Mouse (Mus musculus) G1E (cell line): Measurements from ENCODE around the gene Cebpb.

Experiments used
- CTCF ChIP-seq: IDR thresholded peaks from 2 replicates; pipeline ENCODE4 v1.5.1; 2012; ENCODE audit warnings: low read depth, low read length, inconsistent platforms, mixed read lengths
- GATA1 ChIP-seq: IDR thresholded peaks from 2 replicates; pipeline ENCODE4 v1.6.1; 2012; ENCODE audit warnings: borderline replicate concordance, low read length, inconsistent platforms, mixed read lengths
- POLR2AphosphoS5 ChIP-seq: IDR thresholded peaks from 2 replicates; pipeline ENCODE4 v1.6.1; 2012; ENCODE audit warnings: low read depth, low read length, inconsistent platforms; ENCODE audit not compliant: insufficient replicate concordance

DNA sequence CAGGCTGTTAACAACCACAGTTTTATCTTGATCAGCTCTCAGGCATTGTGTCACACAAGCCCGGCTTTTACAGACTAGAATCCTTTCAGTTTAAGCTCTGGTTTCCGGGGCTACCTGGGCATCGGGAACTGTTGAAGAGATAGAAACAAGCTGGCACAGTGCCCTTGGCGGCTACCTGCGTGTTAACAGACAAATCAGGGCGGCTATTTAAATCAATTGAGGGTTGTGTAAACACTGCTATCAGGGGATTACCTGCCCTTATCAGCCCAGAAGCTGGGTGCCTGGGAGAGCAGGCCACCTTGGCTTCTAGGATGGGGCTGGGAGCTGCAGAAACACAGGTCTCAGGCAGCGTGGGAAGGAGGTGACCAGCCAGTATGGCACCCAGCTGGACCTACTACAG is 36.0 kb upstream of the Cebpb start:
- TF ChIP-seq CTCF (no peak), GATA1 (no peak), POLR2AphosphoS5 (no peak)
